Mouse (Mus musculus) cerebellum, adult 2 months (tissue): ENCODE measurements around the gene Meis1.

ENCODE experiments used
- CTCF ChIP-seq: fragments of 200-500 bp; IDR thresholded peaks from 2 replicates; pipeline ENCODE4 v1.5.1; 2011; ENCODE audit warnings: low read depth, mild to moderate bottlenecking, control low read depth, low read length, moderate library complexity, borderline replicate concordance; ENCODE audit not compliant: insufficient read depth
- POLR2A ChIP-seq: fragments of 200-500 bp; IDR thresholded peaks from 2 replicates; pipeline ENCODE4 v1.6.1; 2011; ENCODE audit warnings: low read length, control low read depth, borderline replicate concordance; ENCODE audit not compliant: insufficient read depth

DNA sequence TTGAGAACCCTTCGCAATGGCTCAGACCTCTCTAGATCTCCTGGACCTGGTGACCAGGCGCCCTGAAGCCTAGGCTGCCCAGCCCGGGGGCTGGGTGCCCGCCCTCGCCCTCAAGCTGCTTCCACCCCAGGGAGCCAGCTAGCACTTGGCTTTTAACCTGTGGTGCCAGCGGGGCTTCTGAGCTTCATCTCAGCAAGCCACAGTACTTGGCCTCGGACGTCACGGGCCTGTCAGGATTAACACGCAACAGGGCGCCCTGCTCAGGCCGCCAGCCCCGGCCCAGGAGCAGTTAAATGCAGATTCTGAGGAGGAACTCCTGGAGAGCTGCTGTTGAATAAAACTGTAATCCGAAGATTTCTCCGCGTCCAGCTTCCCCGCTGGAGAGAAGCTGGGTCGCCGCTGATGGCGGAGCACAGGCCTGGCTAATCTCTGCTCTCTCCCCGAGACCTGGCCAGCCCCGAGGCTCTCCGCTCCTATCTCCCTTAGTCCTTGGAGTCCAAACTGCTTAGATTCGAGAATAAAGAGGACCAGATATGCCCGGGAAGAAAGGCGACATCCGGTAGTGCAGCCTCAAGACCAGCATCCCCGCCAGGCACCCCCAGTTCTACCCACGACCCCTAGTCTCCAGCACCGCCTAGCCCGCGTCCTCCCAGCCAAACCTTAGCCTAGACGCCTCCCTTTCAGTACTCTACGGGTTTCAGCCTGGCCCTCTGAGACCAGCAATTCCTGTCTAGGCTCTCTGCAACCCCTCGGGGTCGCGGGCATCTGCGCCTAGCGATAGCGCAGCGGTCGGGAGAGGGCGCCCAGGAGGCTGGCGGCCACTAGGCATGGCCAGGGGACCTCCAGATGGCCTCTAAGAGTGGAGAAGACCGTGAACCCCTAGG, 11.0 kb downstream of the Meis1 start:
- TF ChIP-seq POLR2A, result no peak
- TF ChIP-seq CTCF, result no peak; the same call in 1 of the 2 replicates
